Comparison of ENCODE assay signal across 21 mouse cellular contexts in genomic region chr1:89674681-89675080, GRCm38 (mm10).
DNase-seq lines count a peak whose midpoint lies in the region; ATAC-seq and TF ChIP-seq lines count a peak whose summit lies in the region.
"Had no signal": no experiment of that assay in that cellular context is flagged by ENCODE, and none has a peak within 500 bp of the region (broad histone marks: within the 10 kb centered on the region; RNA-seq: fewer than 3 reads in every experiment).

No protein-coding gene starts in this region.

- no peak for TF ChIP-seq CTCF in forebrain, postnatal 0 days (IDR thresholded peaks at IDR 0.05; ENCODE audit: low read depth)
- TF ChIP-seq CTCF in thymus, adult 2 months (IDR thresholded peaks at IDR 0.05; ENCODE audit: borderline replicate concordance, control insufficient read depth, extremely low read depth, insufficient read depth, low read length, poor library complexity), result no peak

- no peak overlapping the region for H3K4me2 ChIP-seq in forebrain, embryonic 12.5 days
- H3K4me2 ChIP-seq in forebrain, postnatal 0 days (ENCODE audit: low read depth), result no peak overlapping the region
- no peak overlapping the region for H3K4me2 ChIP-seq in midbrain, embryonic 12.5 days (replicated peaks)
- H3K4me2 ChIP-seq in neural tube, embryonic 14.5 days (ENCODE audit: low read depth, low read length), result no peak overlapping the region
- H3K4me2 ChIP-seq: embryonic facial prominence, embryonic 13.5 days; forebrain, embryonic 15.5 days had no signal

- H3K36me3 ChIP-seq in forebrain, embryonic 12.5 days (replicated peaks), result peaks cover 41% of the 10 kb centered on the region
- H3K36me3 ChIP-seq in forebrain, postnatal 0 days (ENCODE audit: insufficient read depth), result peaks cover 31% of the 10 kb centered on the region
- H3K36me3 ChIP-seq in midbrain, embryonic 12.5 days, result peaks cover 49% of the 10 kb centered on the region
- peaks cover 87% of the 10 kb centered on the region for H3K36me3 ChIP-seq in midbrain, embryonic 10.5 days
- H3K36me3 ChIP-seq in neural tube, embryonic 14.5 days (ENCODE audit: control insufficient read depth, insufficient read depth, low read length), result peaks cover 17% of the 10 kb centered on the region
- H3K36me3 ChIP-seq in thymus, adult 2 months (ENCODE audit: control insufficient read depth, insufficient read depth, low read length), result no peaks in the 10 kb centered on the region
- H3K36me3 ChIP-seq: G1E had no signal

- peaks cover 87% of the 10 kb centered on the region for H3K27me3 ChIP-seq in forebrain, embryonic 12.5 days
- H3K27me3 ChIP-seq in forebrain, postnatal 0 days (ENCODE audit: insufficient read depth, low read length), result 0 out of 2 replicates have a peak, but pooled peaks cover 2% of the 10 kb centered on the region
- H3K27me3 ChIP-seq in midbrain, embryonic 12.5 days, result no peaks in the 10 kb centered on the region; the same call in 1 of the 2 replicates
- H3K27me3 ChIP-seq in midbrain, embryonic 10.5 days (ENCODE audit: low read depth, poor library complexity, severe bottlenecking), result no peaks in the 10 kb centered on the region; the same call in 1 of the 2 replicates
- H3K27me3 ChIP-seq in neural tube, embryonic 14.5 days (ENCODE audit: control insufficient read depth, insufficient read depth, low read length), result no peaks in the 10 kb centered on the region
- H3K27me3 ChIP-seq in thymus, adult 2 months (ENCODE audit: control insufficient read depth, insufficient read depth, low read length), result no peaks in the 10 kb centered on the region
- H3K27me3 ChIP-seq: embryonic facial prominence, embryonic 13.5 days had no signal

- no peak for ATAC-seq in forebrain, embryonic 12.5 days (ENCODE audit: low FRiP score)
- no peak for ATAC-seq in forebrain, postnatal 0 days
- no peak for ATAC-seq in midbrain, embryonic 12.5 days (ENCODE audit: low FRiP score, low read depth)
- ATAC-seq in neural tube, embryonic 14.5 days (ENCODE audit: low read depth), result no peak
- ATAC-seq: CD4-positive, CD25-positive, alpha-beta regulatory T cell, adult 4 months; forebrain, embryonic 15.5 days had no signal

- 61% methylated on average over 9 of the region's 9 CpGs for WGBS in forebrain, embryonic 12.5 days
- WGBS in forebrain, postnatal 0 days, result 36% methylated on average over 9 of the region's 9 CpGs
- 60% methylated on average over 9 of the region's 9 CpGs for WGBS in midbrain, embryonic 12.5 days
- WGBS in midbrain, embryonic 10.5 days, result 90% methylated on average over 9 of the region's 9 CpGs
- 35% methylated on average over 9 of the region's 9 CpGs for WGBS in neural tube, embryonic 14.5 days
- WGBS in thymus, adult 2 months, result 96% methylated on average over 9 of the region's 9 CpGs

- TF ChIP-seq POLR2A in thymus, adult 2 months (IDR thresholded peaks at IDR 0.05; ENCODE audit: control insufficient read depth, extremely low read depth, insufficient read depth, low read length, poor library complexity), result no peak

- H3K27ac ChIP-seq in forebrain, embryonic 12.5 days, result 0 out of 2 replicates have a peak overlapping the region, but pooled peaks have one; percentile 56
- H3K27ac ChIP-seq in forebrain, postnatal 0 days (ENCODE audit: low read depth, low read length), result no peak overlapping the region
- peak overlapping the region; percentile 43; the same call in 1 of the 2 replicates for H3K27ac ChIP-seq in midbrain, embryonic 12.5 days (replicated peaks)
- no peak overlapping the region for H3K27ac ChIP-seq in midbrain, embryonic 10.5 days (replicated peaks)
- H3K27ac ChIP-seq in neural tube, embryonic 14.5 days (ENCODE audit: low read depth, low read length), result peak overlapping the region; percentile 16; the same call in 1 of the 2 replicates
- H3K27ac ChIP-seq in thymus, adult 2 months (ENCODE audit: control insufficient read depth, insufficient read depth, low read length), result no peak overlapping the region
- H3K27ac ChIP-seq: embryonic facial prominence, embryonic 13.5 days; forebrain, embryonic 15.5 days; heart, embryonic 10.5 days had no signal

- H3K9ac ChIP-seq in forebrain, embryonic 12.5 days, result no peak overlapping the region
- H3K9ac ChIP-seq in forebrain, postnatal 0 days, result no peak overlapping the region
- H3K9ac ChIP-seq in midbrain, embryonic 12.5 days (replicated peaks), result no peak overlapping the region
- no peak overlapping the region for H3K9ac ChIP-seq in neural tube, embryonic 14.5 days (replicated peaks; ENCODE audit: low read depth, low read length)
- H3K9ac ChIP-seq: embryonic facial prominence, embryonic 13.5 days; forebrain, embryonic 15.5 days had no signal

- no peak for DNase-seq in forebrain, postnatal 0 days
- no peak for DNase-seq in midbrain, embryonic 10.5 days (ENCODE audit: low spot score)
- DNase-seq in neural tube, embryonic 10.5 days (ENCODE audit: extremely low spot score, low spot score), result no peak
- no peak for DNase-seq in thymus, adult 2 months
- DNase-seq: adrenal gland, adult 8-10 months; B cell, adult 2 months; cerebellum, adult 18-20 months; cerebellum, adult 9-11 months; cerebellum, postnatal 36 days; gastrocnemius, postnatal 10 days; heart, adult 18-20 months; heart, postnatal 10 days; heart, postnatal 4 days had no signal

- H3K4me3 ChIP-seq in forebrain, embryonic 12.5 days (replicated peaks), result no peak overlapping the region
- no peak overlapping the region for H3K4me3 ChIP-seq in forebrain, postnatal 0 days (ENCODE audit: low read depth, low read length)
- H3K4me3 ChIP-seq in midbrain, embryonic 12.5 days, result no peak overlapping the region
- no peak overlapping the region for H3K4me3 ChIP-seq in midbrain, embryonic 10.5 days
- no peak overlapping the region for H3K4me3 ChIP-seq in neural tube, embryonic 14.5 days (ENCODE audit: low read depth, low read length)
- H3K4me3 ChIP-seq in thymus, adult 2 months (ENCODE audit: control insufficient read depth, insufficient read depth, low read length), result no peak overlapping the region
- H3K4me3 ChIP-seq: embryonic facial prominence, embryonic 13.5 days; forebrain, embryonic 15.5 days; heart, embryonic 10.5 days had no signal

- H3K9me3 ChIP-seq in forebrain, embryonic 12.5 days, result no peaks in the 10 kb centered on the region
- no peaks in the 10 kb centered on the region for H3K9me3 ChIP-seq in forebrain, postnatal 0 days (ENCODE audit: low read length)
- H3K9me3 ChIP-seq in midbrain, embryonic 12.5 days, result no peaks in the 10 kb centered on the region
- no peaks in the 10 kb centered on the region; the same call in 1 of the 2 replicates for H3K9me3 ChIP-seq in midbrain, embryonic 10.5 days (replicated peaks)
- no peaks in the 10 kb centered on the region for H3K9me3 ChIP-seq in neural tube, embryonic 14.5 days (ENCODE audit: control insufficient read depth, low read length)
- H3K9me3 ChIP-seq: embryonic facial prominence, embryonic 13.5 days; forebrain, embryonic 15.5 days; heart, embryonic 10.5 days had no signal

- H3K4me1 ChIP-seq in forebrain, embryonic 12.5 days, result peaks cover 51% of the 10 kb centered on the region
- no peaks in the 10 kb centered on the region for H3K4me1 ChIP-seq in forebrain, postnatal 0 days (ENCODE audit: insufficient read depth)
- H3K4me1 ChIP-seq in midbrain, embryonic 12.5 days, result peaks cover 34% of the 10 kb centered on the region
- H3K4me1 ChIP-seq in midbrain, embryonic 10.5 days, result peaks cover 6% of the 10 kb centered on the region; the same call in 1 of the 2 replicates
- H3K4me1 ChIP-seq in neural tube, embryonic 14.5 days (ENCODE audit: control insufficient read depth, insufficient read depth, low read length), result peaks cover 46% of the 10 kb centered on the region
- no peaks in the 10 kb centered on the region for H3K4me1 ChIP-seq in thymus, adult 2 months (replicated peaks; ENCODE audit: control insufficient read depth, insufficient read depth, low read length)
- H3K4me1 ChIP-seq: heart, embryonic 10.5 days had no signal

Comparison
In these comparisons a context has a peak if more than half of its experiments do, and no peak if none do; other contexts are left out.
1. H3K27ac ChIP-seq: peak in forebrain, embryonic 12.5 days (single experiment), midbrain, embryonic 12.5 days (single experiment) and neural tube, embryonic 14.5 days (single experiment); none in forebrain, postnatal 0 days (single experiment), midbrain, embryonic 10.5 days (single experiment) and thymus, adult 2 months (single experiment).